8 mouse cellular contexts compared by ENCODE assay signal in the genomic region with DNA sequence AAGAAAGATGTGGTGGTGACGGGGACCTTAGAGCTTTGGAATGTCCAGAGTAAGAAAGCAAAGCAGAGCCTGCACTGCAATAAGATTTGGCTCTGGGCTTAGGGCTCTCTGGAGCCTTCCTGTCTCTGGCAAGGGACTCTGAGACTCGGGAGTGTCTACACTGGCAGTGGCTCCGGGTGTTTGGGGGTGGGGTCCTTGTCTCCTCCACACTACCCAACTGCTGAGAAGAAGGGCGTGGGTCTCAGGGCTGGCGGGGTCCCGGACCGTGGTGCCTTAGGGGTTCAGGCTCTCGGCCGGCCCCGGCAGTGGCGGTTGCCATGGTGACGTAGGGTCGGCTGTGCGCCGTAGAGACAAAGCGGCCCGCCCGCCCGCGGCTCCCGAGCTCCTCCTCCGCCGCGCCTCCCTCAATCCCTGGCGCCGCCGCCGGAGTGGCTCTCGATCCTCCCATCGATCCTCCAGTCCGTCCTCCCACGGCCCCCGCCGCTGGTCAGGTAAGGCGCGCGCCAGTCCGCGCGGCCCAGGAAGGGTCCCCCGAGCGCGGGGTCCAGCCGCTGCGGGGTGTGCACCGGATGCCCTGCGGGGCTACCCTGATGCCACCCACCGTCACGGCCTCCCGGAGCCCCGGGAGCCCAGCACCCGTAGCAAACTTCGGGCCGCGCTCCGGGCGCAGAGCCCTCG. TPM values are rescaled to one million over a fixed set of nuclear protein-coding genes. Genes with fewer than 3 reads are reported as not detected.
DNase-seq lines count a peak whose midpoint lies in the region; ATAC-seq and TF ChIP-seq lines count a peak whose summit lies in the region.

Gene Rnf182 (plus strand): TSS at position 134 of the 678 bp plus-strand sequence.

- peak; percentile 34 to 36 for DNase-seq in B cell, adult 2 months
- peak; percentile 17 to 35 for DNase-seq in adrenal gland, postnatal 4 days (ENCODE audit: low spot score in 2 of 2)
- peak; percentile 52 to 60 for DNase-seq in heart, adult 9 months (ENCODE audit: low spot score in 2 of 2)
- DNase-seq in kidney, adult 9 months: peak; percentile 31
- peak; percentile 87 for DNase-seq in limb, embryonic 14.5 days (ENCODE audit: low spot score)

- peak within 1 kb of the TSS; percentile 83 for H3K9ac ChIP-seq in embryonic facial prominence, embryonic 13.5 days
- H3K9ac ChIP-seq in limb, embryonic 14.5 days (ENCODE audit: low read depth, low read length, severe bottlenecking): peak within 1 kb of the TSS; percentile 77
- H3K9ac ChIP-seq in midbrain, embryonic 16.5 days (ENCODE audit: low read depth, low read length): peak within 1 kb of the TSS; percentile 90
- peak within 1 kb of the TSS; percentile 74 for H3K9ac ChIP-seq in stomach, embryonic 16.5 days (ENCODE audit: low read length)

- peak within 1 kb of the TSS; percentile 72 for H3K27ac ChIP-seq in embryonic facial prominence, embryonic 13.5 days
- peak within 1 kb of the TSS; percentile 43; the same call in 1 of the 2 replicates for H3K27ac ChIP-seq in limb, embryonic 14.5 days (replicated peaks; ENCODE audit: low read depth, low read length)
- peak within 1 kb of the TSS; percentile 85 for H3K27ac ChIP-seq in midbrain, embryonic 16.5 days (ENCODE audit: low read length)
- no peak within 1 kb of the TSS for H3K27ac ChIP-seq in stomach, embryonic 16.5 days (ENCODE audit: low read length)

- ATAC-seq in embryonic facial prominence, embryonic 13.5 days (ENCODE audit: insufficient number of reproducible peaks, insufficient read depth, low FRiP score, low TSS enrichment, low read depth): peak; percentile 87
- peak; percentile 94 for ATAC-seq in limb, embryonic 14.5 days (ENCODE audit: low FRiP score, low read depth)
- ATAC-seq in midbrain, embryonic 16.5 days: peak; percentile 93
- ATAC-seq in stomach, embryonic 16.5 days (ENCODE audit: insufficient read depth, low FRiP score): peak; percentile 92

- H3K36me3 ChIP-seq in embryonic facial prominence, embryonic 13.5 days: no peaks in the 10 kb centered on the region
- no peaks in the 10 kb centered on the region for H3K36me3 ChIP-seq in limb, embryonic 14.5 days (ENCODE audit: control insufficient read depth, insufficient read depth, low read length)
- no peaks in the 10 kb centered on the region for H3K36me3 ChIP-seq in midbrain, embryonic 16.5 days (ENCODE audit: control insufficient read depth, insufficient read depth, low read length)
- H3K36me3 ChIP-seq in stomach, embryonic 16.5 days (ENCODE audit: control insufficient read depth, insufficient read depth, low read length): no peaks in the 10 kb centered on the region

- H3K9me3 ChIP-seq in embryonic facial prominence, embryonic 13.5 days: no peaks in the 10 kb centered on the region
- H3K9me3 ChIP-seq in limb, embryonic 14.5 days (ENCODE audit: control insufficient read depth, low read length): no peaks in the 10 kb centered on the region
- no peaks in the 10 kb centered on the region for H3K9me3 ChIP-seq in midbrain, embryonic 16.5 days (replicated peaks; ENCODE audit: control insufficient read depth, low read length, poor library complexity, severe bottlenecking)
- no peaks in the 10 kb centered on the region for H3K9me3 ChIP-seq in stomach, embryonic 16.5 days (replicated peaks; ENCODE audit: control insufficient read depth, low read length)

- H3K4me3 ChIP-seq in embryonic facial prominence, embryonic 13.5 days: peak within 1 kb of the TSS; percentile 80
- H3K4me3 ChIP-seq in limb, embryonic 14.5 days (replicated peaks; ENCODE audit: low read length): peak within 1 kb of the TSS; percentile 69
- H3K4me3 ChIP-seq in midbrain, embryonic 16.5 days (ENCODE audit: low read depth, low read length): peak within 1 kb of the TSS; percentile 88
- peak within 1 kb of the TSS; percentile 67 for H3K4me3 ChIP-seq in stomach, embryonic 16.5 days (replicated peaks; ENCODE audit: low read length)

- peaks cover 30% of the 10 kb centered on the region for H3K4me1 ChIP-seq in embryonic facial prominence, embryonic 13.5 days
- peaks cover 13% of the 10 kb centered on the region for H3K4me1 ChIP-seq in limb, embryonic 14.5 days (ENCODE audit: control insufficient read depth, insufficient read depth, low read length)
- peaks cover 21% of the 10 kb centered on the region for H3K4me1 ChIP-seq in midbrain, embryonic 16.5 days (ENCODE audit: control insufficient read depth, insufficient read depth, low read length)
- H3K4me1 ChIP-seq in stomach, embryonic 16.5 days (ENCODE audit: control insufficient read depth, insufficient read depth, low read length): no peaks in the 10 kb centered on the region

- under 1% methylated on average over 57 of the region's 58 CpGs for WGBS in embryonic facial prominence, embryonic 13.5 days
- 0% methylated on average over 11 of the region's 58 CpGs for WGBS in limb, embryonic 14.5 days
- under 1% methylated on average over 55 of the region's 58 CpGs for WGBS in midbrain, embryonic 16.5 days
- under 1% methylated on average over 51 of the region's 58 CpGs for WGBS in stomach, embryonic 16.5 days

- peak within 1 kb of the TSS; percentile 82 for H3K4me2 ChIP-seq in embryonic facial prominence, embryonic 13.5 days
- H3K4me2 ChIP-seq in limb, embryonic 14.5 days (replicated peaks; ENCODE audit: low read depth, low read length, severe bottlenecking): peak within 1 kb of the TSS; percentile 92
- peak within 1 kb of the TSS; percentile 78 for H3K4me2 ChIP-seq in midbrain, embryonic 16.5 days (ENCODE audit: low read length)
- H3K4me2 ChIP-seq in stomach, embryonic 16.5 days (ENCODE audit: low read depth, low read length): peak within 1 kb of the TSS; percentile 91

- TF ChIP-seq POLR2A in limb, embryonic 14.5 days (IDR thresholded peaks at IDR 0.05; ENCODE audit: borderline replicate concordance, extremely low read depth, insufficient read depth, insufficient read length): no peak

- no peaks in the 10 kb centered on the region for H3K27me3 ChIP-seq in embryonic facial prominence, embryonic 13.5 days
- no peaks in the 10 kb centered on the region for H3K27me3 ChIP-seq in limb, embryonic 14.5 days (ENCODE audit: control insufficient read depth, insufficient read depth, low read length)
- H3K27me3 ChIP-seq in midbrain, embryonic 16.5 days (ENCODE audit: control insufficient read depth, insufficient read depth, low read depth, low read length): no peaks in the 10 kb centered on the region
- no peaks in the 10 kb centered on the region for H3K27me3 ChIP-seq in stomach, embryonic 16.5 days (ENCODE audit: control insufficient read depth, insufficient read depth, low read length)

RNA-seq across cellular contexts. Expression of gene Rnf182, which starts in this region (rescaled TPM):
- total RNA-seq in adrenal gland, postnatal 4 days (2021): under 1 TPM; 0.59 to 0.64 TPM
- polyA plus RNA-seq in embryonic facial prominence, embryonic 13.5 days (2015; fragmentation: Nextera tagmentation; extraction: Ambion mirVana): 10.7 and 13.4 TPM in 2 replicates
- 4.7 and 5.4 TPM in 2 replicates for polyA plus RNA-seq in limb, embryonic 14.5 days (2012; rRNA removed)
- polyA plus RNA-seq in limb, embryonic 14.5 days (2014; fragmentation: Nextera tagmentation; extraction: Ambion mirVana): 8.6 and 9.2 TPM in 2 replicates
- 32.7 and 38.9 TPM in 2 replicates for polyA plus RNA-seq in midbrain, embryonic 16.5 days (2015; fragmentation: Nextera tagmentation; extraction: Ambion mirVana)
- 1.5 and 2.9 TPM in 2 replicates for polyA plus RNA-seq in stomach, embryonic 16.5 days (2015; fragmentation: Nextera tagmentation; extraction: Ambion mirVana)

Comparison
In these comparisons a context has a peak if more than half of its experiments do, and no peak if none do; other contexts are left out.
1. Peak in DNase-seq in adrenal gland, postnatal 4 days; RNA of the gene not detected or under 1 TPM.
2. DNase-seq: peak in every context shown above with its lines; median percentile 87 in limb, embryonic 14.5 days; 56 in heart, adult 9 months; 35 in B cell, adult 2 months; 31 in kidney, adult 9 months; 26 in adrenal gland, postnatal 4 days.